Mouse (Mus musculus): Measurements from ENCODE around the gene Fkbp10.

The Fkbp10 gene

DNA sequence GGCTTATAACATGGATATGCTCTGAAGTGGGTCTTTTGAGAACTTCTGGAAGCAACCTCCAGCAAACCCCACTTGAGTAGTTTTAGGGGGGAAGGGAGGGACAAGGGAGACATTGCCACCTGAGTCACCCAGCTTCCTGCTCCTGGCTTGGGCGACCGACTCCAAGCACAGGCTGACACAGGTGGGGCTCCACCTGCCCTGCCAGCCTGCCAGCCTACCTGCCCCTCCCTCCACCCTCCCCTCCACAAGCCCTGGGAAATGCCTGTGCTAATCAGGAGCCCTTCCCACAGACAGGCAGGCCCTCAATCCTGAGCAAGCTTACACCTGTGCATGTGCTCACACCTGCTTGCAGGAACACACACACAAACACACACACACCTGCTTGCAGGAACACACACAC lies 12.8 kb upstream of the Fkbp10 start:
- Histone ChIP-seq H3K4me1 (replicated peaks; ENCODE audit: low read depth, low read length) (peaks cover 69% of the 10 kb centered on the region), H3K9me3 (ENCODE audit: low read length) (no peaks in the 10 kb centered on the region), H3K27me3 (ENCODE audit: insufficient read depth, low read length) (no peaks in the 10 kb centered on the region), H3K4me3 (replicated peaks; ENCODE audit: low read length) (peak overlapping the region; percentile 10; the same call in 1 of the 2 replicates), H3K36me3 (ENCODE audit: insufficient read depth, low read length) (peaks cover 4% of the 10 kb centered on the region)
- TF ChIP-seq CTCF (conservative IDR thresholded peaks at IDR 0.05; ENCODE audit: low read length) (no peak), NANOG (IDR thresholded peaks at IDR 0.05; ENCODE audit: borderline replicate concordance, low read length) (no peak), POU5F1 (IDR thresholded peaks at IDR 0.05; ENCODE audit: borderline replicate concordance, low read length) (no peak)

DNA sequence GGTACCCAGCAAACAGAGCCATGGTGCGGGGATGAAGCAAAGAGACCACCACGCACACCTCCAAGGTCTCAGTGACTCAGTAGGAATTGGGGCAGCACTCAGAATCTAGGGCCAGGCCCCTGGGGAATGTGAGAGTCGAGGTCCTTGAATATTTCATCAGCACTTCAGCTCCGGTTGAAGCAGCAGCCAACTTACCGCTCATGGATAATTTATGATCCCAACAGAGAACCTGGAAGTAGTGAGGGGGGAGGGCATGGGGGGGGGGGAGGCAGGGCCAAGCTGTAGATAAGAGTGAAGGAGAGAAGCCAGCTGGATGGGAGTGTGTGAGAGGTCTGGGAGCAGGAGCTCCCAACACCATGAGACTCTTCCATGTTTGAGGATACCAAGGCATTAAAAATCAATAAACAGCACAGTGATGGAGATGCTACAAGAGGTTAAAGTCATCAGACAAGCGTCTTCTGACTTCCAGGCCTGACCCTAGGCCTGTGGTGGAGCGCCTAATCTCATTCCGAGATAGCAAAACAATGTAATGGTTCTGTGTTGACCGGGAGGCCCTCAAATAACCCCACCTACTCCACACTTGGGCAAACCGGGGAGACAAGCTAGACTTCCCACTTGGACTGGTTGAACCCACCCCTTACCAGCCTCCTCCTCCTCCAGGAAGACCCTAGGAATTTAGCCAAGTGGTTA lies 11.9 kb upstream of the Fkbp10 start:
- TF ChIP-seq CTCF (conservative IDR thresholded peaks at IDR 0.05; ENCODE audit: low read length) (no peak), NANOG (IDR thresholded peaks at IDR 0.05; ENCODE audit: borderline replicate concordance, low read length) (no peak), POU5F1 (IDR thresholded peaks at IDR 0.05; ENCODE audit: borderline replicate concordance, low read length) (no peak)
- Histone ChIP-seq H3K4me3 (replicated peaks; ENCODE audit: low read length) (no peak overlapping the region), H3K36me3 (ENCODE audit: insufficient read depth, low read length) (peaks cover 9% of the 10 kb centered on the region), H3K4me1 (replicated peaks; ENCODE audit: low read depth, low read length) (peaks cover 71% of the 10 kb centered on the region), H3K9me3 (ENCODE audit: low read length) (no peaks in the 10 kb centered on the region), H3K27me3 (ENCODE audit: insufficient read depth, low read length) (no peaks in the 10 kb centered on the region)

DNA sequence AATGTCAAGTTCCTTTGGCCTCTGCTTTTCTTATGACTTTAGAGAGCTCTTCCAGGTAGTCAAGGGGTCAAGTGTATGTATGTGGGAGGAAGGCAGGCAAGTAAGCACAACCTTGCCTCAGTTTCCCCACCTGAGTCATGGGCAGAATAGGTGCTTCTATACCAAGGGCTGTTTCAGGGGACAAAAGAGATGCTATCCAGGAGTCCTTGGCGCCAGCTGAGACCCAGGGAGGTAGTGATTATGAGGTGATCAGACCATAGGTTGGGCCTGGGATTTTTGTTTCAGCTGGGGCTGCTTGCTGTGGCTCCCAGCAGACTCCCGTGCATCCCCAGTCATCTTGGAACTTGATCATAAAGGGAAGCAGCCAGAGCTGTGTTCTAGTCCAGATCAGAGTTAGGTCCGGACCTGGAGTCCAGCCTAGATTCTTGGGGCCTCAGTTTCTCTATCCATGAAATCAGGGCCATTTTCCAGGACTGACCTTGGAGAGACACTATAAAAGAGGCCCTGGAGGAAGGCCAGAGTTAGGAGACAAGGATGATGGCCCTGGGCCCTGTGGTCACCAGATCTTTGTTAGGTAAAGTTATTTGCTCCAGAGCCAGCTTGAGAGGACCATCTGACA lies 10.9 kb upstream of the Fkbp10 start:
- Histone ChIP-seq H3K4me3 (replicated peaks; ENCODE audit: low read length) (no peak overlapping the region), H3K4me1 (replicated peaks; ENCODE audit: low read depth, low read length) (peaks cover 71% of the 10 kb centered on the region), H3K9me3 (ENCODE audit: low read length) (no peaks in the 10 kb centered on the region), H3K27me3 (ENCODE audit: insufficient read depth, low read length) (no peaks in the 10 kb centered on the region), H3K36me3 (ENCODE audit: insufficient read depth, low read length) (peaks cover 16% of the 10 kb centered on the region)
- TF ChIP-seq NANOG (IDR thresholded peaks at IDR 0.05; ENCODE audit: borderline replicate concordance, low read length) = no peak
- TF ChIP-seq POU5F1 (IDR thresholded peaks at IDR 0.05; ENCODE audit: borderline replicate concordance, low read length) = no peak

DNA sequence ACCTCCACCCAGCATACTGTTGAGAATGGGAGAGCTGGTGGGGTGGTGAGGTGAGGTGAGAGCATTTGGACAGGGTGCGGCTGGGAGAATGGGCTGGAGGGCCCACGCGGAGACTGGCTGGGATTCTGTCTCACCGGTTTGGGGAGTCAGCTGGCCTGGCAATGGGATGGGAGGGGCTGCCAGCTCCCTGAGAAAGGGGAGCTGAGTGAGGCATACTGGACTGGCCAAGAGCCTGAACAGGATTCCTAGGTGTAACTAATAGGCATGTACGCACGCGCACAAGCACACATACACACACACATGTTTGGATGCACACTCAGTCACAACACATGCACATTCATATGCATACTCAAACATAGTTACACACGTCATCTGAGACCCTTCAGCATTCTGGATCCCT lies 9.2 kb upstream of the Fkbp10 start:
- no peaks in the 10 kb centered on the region for H3K27me3 ChIP-seq (ENCODE audit: insufficient read depth, low read length)
- H3K4me1 ChIP-seq (replicated peaks; ENCODE audit: low read depth, low read length) = peaks cover 73% of the 10 kb centered on the region
- H3K36me3 ChIP-seq (ENCODE audit: insufficient read depth, low read length) = peaks cover 31% of the 10 kb centered on the region
- TF ChIP-seq NANOG (IDR thresholded peaks at IDR 0.05; ENCODE audit: borderline replicate concordance, low read length) (no peak), POU5F1 (IDR thresholded peaks at IDR 0.05; ENCODE audit: borderline replicate concordance, low read length) (no peak), CTCF (conservative IDR thresholded peaks at IDR 0.05; ENCODE audit: low read length) (no peak)
- H3K4me3 ChIP-seq (replicated peaks; ENCODE audit: low read length) = no peak overlapping the region
- no peaks in the 10 kb centered on the region for H3K9me3 ChIP-seq (ENCODE audit: low read length)

DNA sequence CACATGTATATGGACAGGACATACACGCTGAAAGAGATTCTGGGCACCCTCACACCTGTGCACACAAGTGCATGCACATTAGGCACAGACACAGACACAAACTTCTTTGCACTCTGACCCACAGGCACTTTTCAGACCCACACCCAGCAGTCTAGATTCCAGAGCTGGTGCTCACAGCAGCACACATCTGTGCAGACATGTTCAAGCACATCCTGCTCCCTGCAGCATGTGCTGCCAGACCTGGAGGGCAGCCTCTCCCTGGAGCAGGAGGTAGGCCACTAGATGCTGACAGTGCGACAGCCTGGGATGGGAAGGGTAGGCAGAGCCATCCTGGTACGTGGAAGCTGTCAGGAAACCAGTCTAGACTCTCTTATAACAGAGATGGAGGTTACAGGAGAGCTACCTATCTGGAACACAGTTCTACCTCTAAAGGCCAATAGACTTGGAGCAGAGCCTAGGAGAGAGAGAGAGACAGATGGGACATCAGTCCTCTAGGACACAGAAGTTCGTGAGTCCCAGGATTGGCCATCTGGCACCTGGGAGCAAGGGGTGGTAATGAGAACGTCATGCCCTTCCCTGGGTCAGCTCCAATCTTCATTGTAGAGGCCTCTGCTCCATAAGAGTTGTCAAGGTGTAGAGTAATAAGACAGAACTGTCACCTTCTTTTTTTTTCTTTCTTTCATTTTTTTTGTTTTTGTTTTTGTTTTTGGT lies 8.3 kb upstream of the Fkbp10 start:
- H3K36me3 ChIP-seq (ENCODE audit: insufficient read depth, low read length) = peaks cover 31% of the 10 kb centered on the region
- no peaks in the 10 kb centered on the region for H3K9me3 ChIP-seq (ENCODE audit: low read length)
- TF ChIP-seq CTCF (conservative IDR thresholded peaks at IDR 0.05; ENCODE audit: low read length) (no peak), POU5F1 (IDR thresholded peaks at IDR 0.05; ENCODE audit: borderline replicate concordance, low read length) (no peak), NANOG (IDR thresholded peaks at IDR 0.05; ENCODE audit: borderline replicate concordance, low read length) (no peak)
- 0 out of 2 replicates have a peak, but pooled peaks cover under 1% of the 10 kb centered on the region for H3K27me3 ChIP-seq (ENCODE audit: insufficient read depth, low read length)
- no peak overlapping the region for H3K4me3 ChIP-seq (replicated peaks; ENCODE audit: low read length)
- H3K4me1 ChIP-seq (replicated peaks; ENCODE audit: low read depth, low read length) = peaks cover 76% of the 10 kb centered on the region

DNA sequence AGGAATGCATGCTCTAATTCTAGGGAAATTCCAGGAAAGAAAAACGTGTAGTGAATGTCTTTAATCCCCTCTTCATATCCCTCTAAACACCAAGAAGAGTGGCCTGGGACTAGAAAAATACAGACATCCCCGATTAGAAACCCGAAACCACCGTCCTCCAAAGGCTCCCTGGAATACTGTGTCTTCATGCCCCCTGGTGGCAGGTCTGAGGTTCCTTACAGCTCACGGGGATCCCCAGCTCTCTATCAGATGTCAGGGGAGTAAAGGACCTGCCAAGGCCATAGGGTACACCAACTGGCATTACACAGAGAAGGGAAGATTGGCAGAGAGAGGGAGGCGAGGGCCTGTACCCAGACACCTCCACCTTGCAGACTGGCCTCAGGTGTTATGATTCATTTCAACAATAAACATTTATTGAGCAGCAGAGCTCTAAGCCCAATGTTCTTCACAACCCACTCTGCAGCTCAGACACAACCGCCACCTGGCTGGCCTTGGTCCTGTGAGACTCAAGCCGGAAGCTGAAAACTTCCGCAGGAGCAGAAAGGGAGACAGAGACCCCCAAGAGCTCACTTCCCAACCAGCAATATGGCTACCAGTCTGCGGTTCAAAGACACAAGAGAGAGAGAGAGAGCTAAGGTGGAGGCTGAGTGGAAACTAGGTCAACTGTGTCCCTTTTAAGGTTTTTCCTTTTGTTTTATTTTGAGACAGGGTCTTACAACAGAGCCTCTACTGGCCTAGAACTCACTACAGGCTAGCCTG lies 7.2 kb upstream of the Fkbp10 start:
- H3K27me3 ChIP-seq (ENCODE audit: insufficient read depth, low read length) = peaks cover 12% of the 10 kb centered on the region
- TF ChIP-seq POU5F1 (IDR thresholded peaks at IDR 0.05; ENCODE audit: borderline replicate concordance, low read length) (no peak), CTCF (conservative IDR thresholded peaks at IDR 0.05; ENCODE audit: low read length) (peak; percentile 66)
- H3K4me1 ChIP-seq (replicated peaks; ENCODE audit: low read depth, low read length) = peaks cover 78% of the 10 kb centered on the region

DNA sequence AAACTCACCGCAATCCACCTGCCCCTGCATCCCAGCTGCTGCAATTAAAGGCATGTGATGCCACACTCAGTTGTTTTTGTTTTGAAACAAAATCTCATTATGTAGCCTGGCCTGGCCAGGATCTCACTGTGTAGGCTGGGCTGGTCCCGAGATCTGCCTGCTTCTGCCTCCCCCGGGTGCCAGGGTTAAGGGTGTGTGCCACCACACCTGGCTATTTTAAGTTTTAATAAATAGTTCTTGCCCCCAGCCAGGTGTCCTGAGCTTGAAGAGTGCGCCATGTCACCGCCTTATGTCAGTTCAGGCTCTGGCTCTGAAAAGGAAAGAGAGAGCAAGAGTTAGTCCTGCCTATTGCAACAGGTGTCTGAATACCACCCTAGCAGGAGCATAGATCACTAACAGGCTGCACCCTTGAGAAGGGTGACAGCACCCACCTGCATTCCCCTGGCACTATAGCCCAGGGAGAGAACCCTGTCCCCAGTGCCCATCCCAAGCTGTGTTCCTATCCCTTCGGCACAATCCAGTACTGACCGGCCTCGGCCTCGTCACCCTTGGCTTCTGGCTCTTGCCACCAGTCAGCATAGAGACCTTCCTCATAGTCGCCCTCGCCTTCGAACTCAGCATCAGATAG lies 6.5 kb upstream of the Fkbp10 start:
- no peak for TF ChIP-seq CTCF (conservative IDR thresholded peaks at IDR 0.05; ENCODE audit: low read length)
- no peak for TF ChIP-seq POU5F1 (IDR thresholded peaks at IDR 0.05; ENCODE audit: borderline replicate concordance, low read length)
- no peak for TF ChIP-seq NANOG (IDR thresholded peaks at IDR 0.05; ENCODE audit: borderline replicate concordance, low read length)
- H3K27me3 ChIP-seq (ENCODE audit: insufficient read depth, low read length) = peaks cover 19% of the 10 kb centered on the region
- peaks cover 37% of the 10 kb centered on the region for H3K36me3 ChIP-seq (ENCODE audit: insufficient read depth, low read length)
- H3K4me1 ChIP-seq (replicated peaks; ENCODE audit: low read depth, low read length) = peaks cover 85% of the 10 kb centered on the region
- no peak overlapping the region for H3K4me3 ChIP-seq (replicated peaks; ENCODE audit: low read length)
- no peaks in the 10 kb centered on the region for H3K9me3 ChIP-seq (ENCODE audit: low read length)

More for the DNA sequence above, 7.2 kb upstream of the Fkbp10 start:
- Histone ChIP-seq H3K4me3 (replicated peaks; ENCODE audit: low read length) (no peak overlapping the region), H3K36me3 (ENCODE audit: insufficient read depth, low read length) (peaks cover 37% of the 10 kb centered on the region), H3K9me3 (ENCODE audit: low read length) (no peaks in the 10 kb centered on the region)
